Mouse (Mus musculus) intestine, postnatal 0 days (tissue): ENCODE results near the gene Pelp1. TPM values are rescaled to one million over a fixed set of nuclear protein-coding genes. Genes with fewer than 3 reads are reported as not detected.

ENCODE experiments used
- ATAC-seq: fragments of 200-750 bp; cut with Nextera tagmentation; 2 replicates; pipeline ENCODE4 v1.8.0; 2017; ENCODE audit warnings: mild to moderate bottlenecking, moderate TSS enrichment, moderate library complexity
- H3K27ac ChIP-seq: fragments of 300-500 bp; sonication (generic); 2 replicates; pipeline ENCODE4 v1.5.1; 2014; ENCODE audit warnings: mild to moderate bottlenecking, low read depth, low read length, moderate library complexity
- H3K27me3 ChIP-seq: fragments of 300-500 bp; sonication (generic); replicated peaks from 2 replicates; pipeline ENCODE4 v1.6.1; 2014; ENCODE audit warnings: low read length, mixed read lengths; ENCODE audit not compliant: control insufficient read depth, insufficient read depth
- H3K36me3 ChIP-seq: fragments of 300-500 bp; sonication (generic); 2 replicates; pipeline ENCODE4 v1.6.1; 2014; ENCODE audit warnings: mild to moderate bottlenecking, moderate library complexity; ENCODE audit not compliant: control insufficient read depth, insufficient read depth
- H3K4me1 ChIP-seq: fragments of 300-500 bp; sonication (generic); replicated peaks from 2 replicates; pipeline ENCODE4 v1.6.1; 2014; ENCODE audit warnings: antibody characterized with exemption, low read length, mixed read lengths; ENCODE audit not compliant: control insufficient read depth, insufficient read depth
- H3K4me2 ChIP-seq: fragments of 300-500 bp; sonication (generic); replicated peaks from 2 replicates; pipeline ENCODE4 v1.6.1; 2014; ENCODE audit warnings: low read depth, mild to moderate bottlenecking, moderate library complexity
- H3K4me3 ChIP-seq: fragments of 300-500 bp; sonication (generic); 2 replicates; pipeline ENCODE4 v1.5.1; 2014; ENCODE audit warnings: low read depth, low read length
- H3K9ac ChIP-seq: fragments of 300-500 bp; sonication (generic); 2 replicates; pipeline ENCODE4 v1.6.1; 2014; ENCODE audit warnings: mild to moderate bottlenecking, low read depth, low read length
- H3K9me3 ChIP-seq: fragments of 300-500 bp; sonication (generic); 2 replicates; pipeline ENCODE4 v1.6.1; 2016; ENCODE audit warnings: mixed run types; ENCODE audit not compliant: control insufficient read depth
- CTCF ChIP-seq: sonication (generic); IDR thresholded peaks from 2 replicates; pipeline ENCODE4 v1.5.1; 2016; ENCODE audit warnings: low read depth, mild to moderate bottlenecking, control low read depth, antibody characterized with exemption, moderate library complexity
- WGBS: fragments of 180-500 bp; shearing (Covaris S2); extraction: QIAGEN DNeasy Blood & Tissue Kit; methylation state at CpG from one replicate; pipeline ENCODE4 v1.1.7; 2014; 5-methylcytosine and 5-hydroxymethylcytosine counted together
- polyA plus RNA-seq: library from polyadenylated mRNA; unstranded; fragments of >200 nt; fragmentation: Nextera tagmentation; extraction: Ambion mirVana; gene quantifications from 2 replicates; pipeline ENCODE4 v1.2.1, GENCODE M21; 2015

The Pelp1 gene
- 9.5 and 9.9 TPM in 2 replicates for polyA plus RNA-seq

- H3K9ac ChIP-seq, result peak within 1 kb of the TSS; percentile 91
- peak; percentile 84 for ATAC-seq
- no peaks in the 10 kb centered on the region for H3K9me3 ChIP-seq
- WGBS, result under 1% methylated on average over 59 of the region's 59 CpGs
- no peak for TF ChIP-seq CTCF
- H3K27ac ChIP-seq, result peak within 1 kb of the TSS; percentile 77
- H3K36me3 ChIP-seq, result peaks cover 16% of the 10 kb centered on the region
- 0 out of 2 replicates have a peak, but pooled peaks cover 4% of the 10 kb centered on the region for H3K4me1 ChIP-seq
- peak within 1 kb of the TSS; percentile 97 for H3K4me2 ChIP-seq
- no peaks in the 10 kb centered on the region for H3K27me3 ChIP-seq
- peak within 1 kb of the TSS; percentile 93 for H3K4me3 ChIP-seq
Observed at GRCm38 (mm10) chr11:70409594-70410296, at the start of gene Pelp1. Pelp1 (minus strand) TSS chr11:70410031.

GRCm38 (mm10) chr11:70458688-70459600 is 49.1 kb upstream of the Pelp1 start, which contains the start of gene Zmynd15:
Zmynd15 (plus strand) TSS chr11:70459433.
- ATAC-seq, result peak; percentile 39; the same call in 1 of the 2 replicates
- 11% methylated on average over 32 of the region's 32 CpGs for WGBS

GRCm38 (mm10) chr11:70453261-70454044 is 43.6 kb upstream of the Pelp1 start:
- Histone ChIP-seq H3K4me1 (no peaks in the 10 kb centered on the region), H3K36me3 (peaks cover 8% of the 10 kb centered on the region), H3K9me3 (no peaks in the 10 kb centered on the region), H3K9ac (no peak overlapping the region), H3K27me3 (no peaks in the 10 kb centered on the region), H3K4me3 (no peak overlapping the region), H3K27ac (no peak overlapping the region), H3K4me2 (peak overlapping the region; percentile 76)
- no peak for ATAC-seq
- WGBS, result 76% methylated on average over 9 of the region's 9 CpGs
- TF ChIP-seq CTCF, result no peak

More at GRCm38 (mm10) chr11:70458688-70459600, 49.1 kb upstream of the Pelp1 start, which contains the start of gene Zmynd15:
- Histone ChIP-seq H3K27ac (peak within 1 kb of the TSS; percentile 65), H3K4me3 (peak within 1 kb of the TSS; percentile 62), H3K9ac (peak within 1 kb of the TSS; percentile 62), H3K9me3 (no peaks in the 10 kb centered on the region), H3K36me3 (peaks cover 8% of the 10 kb centered on the region), H3K27me3 (0 out of 2 replicates have a peak, but pooled peaks cover 6% of the 10 kb centered on the region), H3K4me2 (peak within 1 kb of the TSS; percentile 98), H3K4me1 (no peaks in the 10 kb centered on the region)
- TF ChIP-seq CTCF, result no peak

GRCm38 (mm10) chr11:70451797-70452498 is 42.1 kb upstream of the Pelp1 start, which contains the start of gene Med11:
Med11 (plus strand) TSS chr11:70451919.
- under 1% methylated on average over 46 of the region's 46 CpGs for WGBS
- Histone ChIP-seq H3K9me3 (no peaks in the 10 kb centered on the region), H3K27ac (peak within 1 kb of the TSS; percentile 96), H3K36me3 (peaks cover 8% of the 10 kb centered on the region), H3K4me3 (peak within 1 kb of the TSS; percentile 69), H3K4me1 (no peaks in the 10 kb centered on the region), H3K4me2 (peak within 1 kb of the TSS; percentile 76), H3K9ac (peak within 1 kb of the TSS; percentile 62), H3K27me3 (no peaks in the 10 kb centered on the region)
- peak; percentile 97 for TF ChIP-seq CTCF
- peak; percentile 97 for ATAC-seq

- Histone ChIP-seq H3K36me3 (peaks cover 8% of the 10 kb centered on the region), H3K4me3 (0 out of 2 replicates have a peak overlapping the region, but pooled peaks have one; percentile 69), H3K27me3 (no peaks in the 10 kb centered on the region), H3K4me2 (no peak overlapping the region), H3K9me3 (no peaks in the 10 kb centered on the region), H3K9ac (no peak overlapping the region), H3K27ac (no peak overlapping the region), H3K4me1 (no peaks in the 10 kb centered on the region)
- WGBS, result 86% methylated on average over 2 of the region's 2 CpGs
- ATAC-seq, result no peak
- TF ChIP-seq CTCF, result no peak
Observed at GRCm38 (mm10) chr11:70450926-70451325, 41.1 kb upstream of the Pelp1 start.
